Mouse (Mus musculus) adrenal gland, adult (tissue): ENCODE results near the gene Alox12e.
"Not testable (repeated sequence)": the region's sequence is repeated elsewhere in the genome, so short reads cannot be mapped to it uniquely, and the experiment has no call there.

Source experiments
- DNase-seq, 2 experiments: peaks; one replicate each; pipeline ENCODE4 v3.0.0; 2022 to 2023; ENCODE audit warnings: low spot score in 1 of 2; ENCODE audit not compliant: inconsistent age in 2 of 2

Gene Alox12e

DNA sequence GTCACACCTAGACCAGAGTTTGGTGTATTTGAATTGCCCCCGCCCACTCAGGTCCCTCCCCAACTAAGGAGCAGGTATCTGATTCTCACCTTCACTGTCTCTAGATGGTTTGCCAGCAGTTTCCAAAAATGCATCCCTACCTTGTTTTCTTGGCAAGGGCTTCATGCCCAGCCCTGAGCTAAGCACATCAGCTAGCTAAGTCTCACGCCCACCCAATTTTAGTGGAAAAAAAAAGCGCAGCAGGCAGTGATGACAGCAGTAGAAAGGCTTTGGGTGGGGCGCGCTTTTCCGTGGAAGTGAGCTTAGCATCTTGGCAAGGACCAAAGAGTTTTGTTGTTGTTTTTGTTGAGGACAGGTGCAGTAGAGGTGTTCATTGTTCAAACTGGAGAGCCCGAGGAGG is at the start of gene Alox12e:
TSS of gene Alox12e (minus strand) at position 101 of the 400 bp plus-strand sequence.
- no peak for DNase-seq

GRCm38 (mm10) chr11:70368626-70369025 is 46.2 kb upstream of the Alox12e start:
- not testable (repeated sequence) for DNase-seq

DNA sequence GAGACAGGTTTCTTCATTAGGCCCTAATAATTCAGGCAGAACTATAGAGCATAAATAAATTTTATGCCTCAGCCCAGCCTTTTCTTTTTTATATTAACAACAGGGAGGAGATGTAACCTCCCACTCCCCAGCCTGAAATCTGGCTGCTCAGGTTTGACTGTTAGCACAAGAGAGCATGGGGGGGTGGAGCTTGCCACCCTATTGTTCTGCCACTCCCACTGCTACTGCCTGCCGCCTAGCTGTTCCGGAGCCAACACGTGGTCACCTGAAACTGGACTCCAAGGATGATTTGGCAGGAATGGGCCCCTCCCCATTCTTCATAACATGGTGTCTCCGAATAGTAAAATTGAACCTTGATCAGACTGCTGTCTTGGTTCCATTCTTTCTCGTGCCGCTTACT is 45.3 kb upstream of the Alox12e start:
- DNase-seq, result not testable (repeated sequence)

DNA sequence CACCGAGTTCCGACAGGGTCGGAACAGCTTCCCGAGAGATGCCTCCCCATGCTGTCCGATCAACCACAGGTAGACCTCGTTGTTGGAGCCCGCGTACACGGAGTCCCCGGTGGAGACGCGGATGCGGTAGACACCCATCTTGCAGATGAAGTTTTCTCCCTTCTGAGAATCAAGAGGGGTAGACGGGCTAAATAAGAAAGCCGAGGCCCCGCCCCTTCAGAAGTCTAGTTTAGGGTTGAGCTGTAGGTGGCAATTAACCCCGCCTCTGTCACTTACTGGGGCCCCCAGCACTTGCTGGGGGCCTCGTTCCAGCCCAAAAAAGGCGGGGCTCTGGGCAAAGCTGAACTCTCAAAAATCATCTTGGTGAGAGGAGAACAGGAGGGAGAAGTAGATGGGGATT is 29.4 kb upstream of the Alox12e start, which contains the start of gene Alox15:
TSS of gene Alox15 (minus strand) at position 164 of the 400 bp plus-strand sequence.
- DNase-seq, result peak in 1 of 2 experiments; percentile 37

DNA sequence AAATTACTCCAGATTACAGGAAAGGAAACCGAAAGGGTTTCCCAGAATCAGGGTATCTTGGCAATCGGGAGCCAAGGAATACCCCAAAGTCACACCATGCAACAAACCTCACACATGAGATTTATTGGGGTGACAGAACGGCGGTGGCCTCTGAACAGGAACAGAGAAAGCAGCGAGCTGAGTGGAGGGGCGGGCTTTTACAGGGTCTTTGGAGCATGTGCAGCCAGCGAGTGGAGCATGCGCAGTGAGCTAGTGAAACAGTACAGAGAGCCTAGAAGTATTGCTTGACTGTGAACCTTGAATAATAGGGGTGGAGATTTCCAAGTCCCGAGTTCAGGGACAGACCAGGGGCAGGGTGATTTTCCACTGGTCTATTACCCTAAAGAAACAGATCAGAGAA is 26.2 kb upstream of the Alox12e start:
- DNase-seq, result peak in 1 of 2 experiments; percentile 48

DNA sequence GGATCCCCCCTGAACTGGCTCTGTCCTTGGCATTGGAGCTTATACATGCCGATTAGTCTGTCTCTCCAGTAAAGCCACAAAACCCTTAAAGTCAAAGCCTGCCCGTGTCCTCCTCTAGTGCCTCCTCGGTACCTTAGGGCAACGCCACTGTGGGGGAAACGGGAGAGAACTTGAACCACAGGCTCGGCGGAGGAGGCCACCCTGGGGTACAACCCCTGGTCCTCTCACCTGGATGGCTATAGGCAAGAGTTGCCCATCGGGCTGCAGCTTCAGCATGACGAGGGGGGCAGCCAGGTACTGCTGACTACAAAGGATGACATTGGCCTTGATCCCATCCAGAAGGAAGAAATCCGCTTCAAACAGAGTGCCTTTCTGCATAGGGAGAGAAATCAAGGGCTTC is 25.4 kb upstream of the Alox12e start:
- no peak for DNase-seq

DNA sequence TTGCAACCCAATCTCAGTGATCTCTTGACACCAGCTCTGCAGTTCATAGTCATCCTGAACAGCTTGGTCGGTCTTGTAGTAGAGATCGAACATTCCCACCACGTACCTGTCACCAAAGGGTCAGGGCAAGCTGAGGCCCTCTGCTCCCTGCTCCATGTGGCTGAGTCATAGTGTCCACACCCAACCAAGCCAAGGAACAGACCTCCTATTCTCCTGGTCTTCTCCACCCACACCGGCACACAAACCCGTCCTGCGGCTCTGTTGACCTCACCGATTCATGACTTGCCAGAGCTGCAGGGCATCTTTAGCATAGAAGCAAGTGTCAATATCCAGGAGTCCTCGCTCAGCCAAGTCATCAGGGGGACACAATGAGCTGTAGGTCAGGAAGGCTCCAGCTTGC is 23.1 kb upstream of the Alox12e start:
- DNase-seq, result no peak

DNA sequence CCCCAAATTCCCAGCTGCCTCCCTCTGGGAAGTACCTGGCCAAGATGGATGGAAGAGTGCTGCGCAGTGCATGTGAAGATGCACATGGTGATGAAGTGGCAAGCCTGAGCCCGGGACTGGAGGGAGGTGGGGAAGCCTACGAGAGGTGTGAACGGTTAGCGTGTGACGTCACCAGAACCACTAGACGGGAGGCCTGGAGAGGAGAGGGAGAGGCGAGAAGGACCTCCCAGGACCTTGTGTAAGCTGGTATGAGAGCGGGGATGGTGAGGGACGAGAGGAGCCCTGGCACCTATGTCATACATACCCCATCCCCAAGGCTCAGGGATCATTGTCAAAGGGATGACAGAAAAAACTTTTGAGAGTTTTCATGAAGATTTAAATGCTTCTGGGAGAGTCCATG is 22.6 kb upstream of the Alox12e start:
- no peak for DNase-seq

- DNase-seq, result no peak
Observed at GRCm38 (mm10) chr11:70339481-70339880, 17.1 kb upstream of the Alox12e start.

- DNase-seq, result peak; percentile 49 to 85
Observed at GRCm38 (mm10) chr11:70334477-70334876, 12.0 kb upstream of the Alox12e start.

DNA sequence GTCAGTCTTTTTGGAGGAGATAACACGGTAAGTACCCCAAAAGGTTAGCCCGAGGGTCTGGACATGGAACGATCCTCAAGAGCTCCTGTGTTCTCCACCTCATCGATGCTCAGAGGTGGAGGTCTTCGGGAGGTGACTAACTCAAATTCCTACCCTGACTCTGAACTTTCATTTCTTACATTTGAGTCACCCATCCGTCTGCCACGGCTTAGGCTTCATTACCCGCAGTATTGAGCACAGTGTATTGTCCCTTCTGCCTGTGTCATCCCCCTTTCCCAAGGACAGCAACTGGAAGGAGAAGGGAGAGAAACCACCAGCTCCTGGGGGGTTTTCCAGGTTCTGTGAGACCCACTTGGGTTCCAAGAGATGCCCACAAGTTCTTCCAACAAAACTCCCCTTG is 2.3 kb upstream of the Alox12e start:
- DNase-seq, result no peak

- peak; percentile 44 to 70 for DNase-seq
Observed at GRCm38 (mm10) chr11:70321664-70322063, 764 bp downstream of the Alox12e start.

DNA sequence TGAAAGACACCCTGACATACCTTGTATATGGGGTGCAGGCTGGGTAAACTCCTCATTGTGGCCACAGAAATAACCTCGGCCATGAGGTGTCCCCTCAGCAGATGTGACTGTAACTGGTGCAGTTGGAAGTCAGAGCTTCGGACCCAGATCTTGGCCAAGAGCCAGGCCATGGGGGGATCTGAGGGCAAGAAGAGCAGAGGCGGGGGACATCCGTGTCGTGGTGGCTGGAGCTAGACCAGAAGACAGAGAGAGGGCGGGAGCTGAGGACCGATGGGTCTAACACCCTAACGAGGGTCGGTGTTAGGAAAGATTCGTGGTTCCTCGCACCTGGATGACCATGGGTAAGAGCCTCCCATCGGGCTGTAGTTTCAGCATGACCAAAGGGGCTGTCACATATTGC is 2.8 kb downstream of the Alox12e start:
- DNase-seq, result no peak

GRCm38 (mm10) chr11:70313833-70314232 is 8.6 kb downstream of the Alox12e start:
- peak in 1 of 2 experiments; percentile 56 for DNase-seq

DNA sequence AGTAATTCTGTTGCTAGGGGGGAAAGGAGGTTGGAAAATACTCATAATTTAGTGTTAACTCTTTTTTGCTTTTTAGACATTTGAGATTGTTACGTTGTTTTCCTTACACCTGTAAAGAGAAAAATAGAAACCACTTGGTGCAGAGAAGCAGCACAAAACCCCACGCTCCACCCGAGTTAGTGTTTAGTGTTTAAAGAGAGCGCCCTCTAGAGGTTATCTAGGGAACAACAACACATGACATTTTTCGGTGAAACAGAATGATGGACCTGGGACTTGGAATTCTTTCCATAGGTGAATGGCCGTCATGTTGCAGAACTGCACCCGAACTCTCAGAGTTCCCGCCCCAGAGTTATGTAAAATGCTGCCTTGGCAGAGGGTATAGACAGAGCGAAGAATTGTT is 13.1 kb downstream of the Alox12e start:
- DNase-seq, result peak; percentile 29 to 86

- no peak for DNase-seq
Observed at GRCm38 (mm10) chr11:70308296-70308695, 14.1 kb downstream of the Alox12e start.

DNA sequence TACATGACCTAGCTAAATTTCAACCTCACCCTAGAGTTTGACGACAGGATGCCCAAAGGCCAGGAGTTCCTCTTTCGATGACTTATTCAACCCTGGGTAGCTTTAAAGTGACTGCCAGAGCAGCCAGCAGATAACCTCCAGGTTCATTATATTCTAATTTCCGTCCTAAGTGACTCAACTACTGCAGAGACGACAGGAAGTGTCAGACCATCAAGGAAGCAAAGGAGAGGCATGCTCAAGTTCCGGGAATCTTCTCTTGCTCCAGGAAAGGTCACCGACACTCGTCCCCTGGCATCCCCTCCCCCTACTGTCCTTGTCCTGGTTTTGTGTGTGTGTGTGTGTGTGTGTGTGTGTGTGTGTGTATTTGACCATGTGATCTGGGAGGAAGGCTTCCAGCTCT is 16.3 kb downstream of the Alox12e start:
- peak; percentile 45 to 82 for DNase-seq

- peak; percentile 15 to 56 for DNase-seq
Observed at GRCm38 (mm10) chr11:70302293-70302692, 20.1 kb downstream of the Alox12e start.

- no peak for DNase-seq
Observed at GRCm38 (mm10) chr11:70297836-70298454, 24.5 kb downstream of the Alox12e start.

GRCm38 (mm10) chr11:70297405-70297804 is 25.0 kb downstream of the Alox12e start:
- DNase-seq, result no peak

DNA sequence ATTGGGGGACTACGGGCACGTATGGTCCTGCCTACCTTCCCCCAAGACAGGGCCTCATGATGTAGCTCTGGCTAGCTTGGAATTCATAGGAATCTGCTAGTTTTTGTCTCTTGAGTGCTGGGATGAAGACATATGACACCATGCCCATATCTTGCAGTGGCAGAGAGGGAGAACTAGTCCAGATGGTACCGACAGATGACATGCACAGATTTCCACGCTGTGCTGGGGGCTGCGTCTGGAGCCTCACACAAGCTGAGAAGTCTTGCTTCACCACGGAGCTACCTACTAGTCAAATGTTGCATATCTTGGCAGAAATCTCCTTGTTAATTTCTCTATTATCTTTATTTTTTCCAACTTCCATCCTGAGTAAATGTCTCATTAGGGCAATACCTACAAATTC is 28.5 kb downstream of the Alox12e start:
- DNase-seq, result no peak

DNA sequence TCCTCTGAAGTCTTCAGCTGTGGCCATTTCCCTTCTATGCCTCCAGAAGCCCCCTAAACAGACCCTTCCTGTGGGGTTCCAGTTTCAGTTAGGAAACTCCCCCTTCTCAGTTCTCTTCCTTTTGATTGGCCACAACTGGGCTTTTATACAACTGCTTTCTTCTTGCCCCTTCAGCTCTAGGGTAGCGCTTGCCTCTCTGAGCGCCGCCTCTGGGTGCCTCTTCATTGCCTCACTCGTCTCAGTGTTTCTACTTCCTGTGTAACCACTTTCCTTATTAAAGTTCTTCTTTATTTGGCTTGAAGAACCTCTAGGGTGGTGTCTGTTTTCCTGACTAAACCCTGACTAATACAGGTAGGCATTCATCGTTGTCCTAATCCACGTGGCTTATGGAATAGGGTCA is 31.2 kb downstream of the Alox12e start:
- no peak for DNase-seq

GRCm38 (mm10) chr11:70289236-70289635 is 33.2 kb downstream of the Alox12e start:
- peak in 1 of 2 experiments; percentile 44 for DNase-seq
